Mouse (Mus musculus) heart, adult 2 months (tissue): ENCODE data around the gene Igfbp4. TPM values are rescaled to one million over a fixed set of nuclear protein-coding genes. Genes with fewer than 3 reads are reported as not detected.
A peak's percentile ranks its signal among the peaks of the same experiment; 100 is the strongest.

Source experiments
- DNase-seq, 2 experiments: peaks; one replicate each; pipeline ENCODE4 v3.0.0; 2021
- H3K27ac ChIP-seq: fragments of 200-600 bp; 2 replicates; pipeline ENCODE4 v1.8.1; 2022
- H3K27me3 ChIP-seq: fragments of 200-500 bp; 2 replicates; pipeline ENCODE4 v1.6.1; 2012; ENCODE audit warnings: mild to moderate bottlenecking, low read length, inconsistent platforms, mixed read lengths; ENCODE audit not compliant: control insufficient read depth, insufficient read depth
- H3K36me3 ChIP-seq: fragments of 200-500 bp; 2 replicates; pipeline ENCODE4 v1.6.1; 2012; ENCODE audit warnings: low read length, inconsistent platforms; ENCODE audit not compliant: control insufficient read depth, insufficient read depth
- H3K4me1 ChIP-seq: fragments of 200-500 bp; 2 replicates; pipeline ENCODE4 v1.6.1; 2011; ENCODE audit warnings: low read length; ENCODE audit not compliant: control insufficient read depth, insufficient read depth
- H3K4me3 ChIP-seq: fragments of 200-600 bp; 2 replicates; pipeline ENCODE4 v1.8.1; 2022
- H3K79me2 ChIP-seq: fragments of 200-500 bp; replicated peaks from 2 replicates; pipeline ENCODE4 v1.6.1; 2012; ENCODE audit warnings: mild to moderate bottlenecking, inconsistent platforms, low read length, moderate library complexity, mixed read lengths; ENCODE audit not compliant: control insufficient read depth, insufficient read depth
- H3K9ac ChIP-seq: fragments of 200-500 bp; 2 replicates; pipeline ENCODE4 v1.6.1; 2012; ENCODE audit warnings: low read depth, mild to moderate bottlenecking, control low read depth, inconsistent platforms, low read length, mixed read lengths
- CTCF ChIP-seq: fragments of 200-600 bp; IDR thresholded peaks from 2 replicates; pipeline ENCODE4 v1.8.1; 2022; ENCODE audit warnings: antibody characterized with exemption, mild to moderate bottlenecking, moderate library complexity
- EP300 ChIP-seq: fragments of 200-500 bp; IDR thresholded peaks from 2 replicates; pipeline ENCODE4 v1.6.1; 2011; ENCODE audit warnings: low read depth, low read length, control low read depth; ENCODE audit not compliant: insufficient read depth
- POLR2A ChIP-seq: fragments of 200-500 bp; IDR thresholded peaks from 2 replicates; pipeline ENCODE4 v1.6.1; 2011; ENCODE audit warnings: mild to moderate bottlenecking, low read depth, low read length, control low read depth; ENCODE audit not compliant: insufficient read depth
- WGBS: fragments of 180-500 bp; shearing (Covaris S2); methylation state at CpG from one replicate; pipeline ENCODE4 v1.1.7; 2018; 5-methylcytosine and 5-hydroxymethylcytosine counted together
- intact Hi-C: fragments of 180-260 bp; cut with DNase I; formaldehyde crosslinking; loops from one replicate; pipeline ENCODE4 v1.15.1; 2025
- polyA plus RNA-seq: library from polyadenylated mRNA; depleted of rRNA; stranded (reverse); fragments of >200 nt; gene quantifications from 2 replicates; pipeline ENCODE4 v1.2.3, GENCODE M21; 2012
- total RNA-seq, 2 experiments: library from RNA; stranded (reverse); gene quantifications; 2 replicates each; pipeline ENCODE4 v1.2.3; 2021

Gene Igfbp4
- total and polyA plus RNA-seq, 3 experiments, result 81.8 to 163 (median 84.2) TPM

- TF ChIP-seq EP300 (no peak), CTCF (no peak), POLR2A (no peak)
- Histone ChIP-seq H3K79me2 (no peaks in the 10 kb centered on the region), H3K36me3 (no peaks in the 10 kb centered on the region), H3K4me1 (no peaks in the 10 kb centered on the region; the same call in 1 of the 2 replicates), H3K9ac (no peak overlapping the region), H3K4me3 (no peak overlapping the region), H3K27me3 (no peaks in the 10 kb centered on the region), H3K27ac (no peak overlapping the region)
- WGBS, result 59% methylated on average over 9 of the region's 9 CpGs
- intact Hi-C loops, result no loop called here
- DNase-seq, result peak in 1 of 2 experiments; percentile 33
These were observed 40.0 kb downstream of the Igfbp4 start for GRCm38 (mm10) chr11:99080902-99081543.

GRCm38 (mm10) chr11:99081566-99081965 is 40.5 kb downstream of the Igfbp4 start:
- Histone ChIP-seq H3K79me2 (no peaks in the 10 kb centered on the region), H3K27me3 (no peaks in the 10 kb centered on the region), H3K27ac (no peak overlapping the region), H3K9ac (no peak overlapping the region), H3K36me3 (no peaks in the 10 kb centered on the region), H3K4me3 (no peak overlapping the region), H3K4me1 (no peaks in the 10 kb centered on the region; the same call in 1 of the 2 replicates)
- DNase-seq, result no peak
- intact Hi-C loops, result no loop called here
- WGBS, result 58% methylated on average over 3 of the region's 3 CpGs
- no peak for TF ChIP-seq CTCF
- TF ChIP-seq POLR2A, result no peak
- TF ChIP-seq EP300, result no peak

DNA sequence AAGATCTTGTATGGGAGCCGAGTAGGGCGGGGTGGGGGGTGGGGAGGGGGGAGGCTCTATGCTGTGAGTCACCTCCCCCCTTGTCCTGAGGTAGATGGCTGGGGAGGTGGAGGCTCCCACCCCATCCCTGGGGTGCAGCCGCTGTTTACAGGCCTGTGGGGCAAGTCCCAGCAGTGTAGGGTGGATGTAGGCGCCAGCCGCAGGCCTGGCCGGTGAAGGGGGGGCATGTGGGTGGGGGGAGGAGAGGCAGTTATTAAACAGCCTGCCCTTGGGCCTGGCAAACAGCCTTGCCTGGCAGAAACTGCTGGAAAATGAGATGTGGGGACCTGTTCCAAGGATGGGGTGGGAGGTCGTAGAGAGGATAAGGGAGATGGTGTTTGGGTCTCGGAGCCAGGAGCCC is 41.1 kb downstream of the Igfbp4 start:
- DNase-seq, result no peak
- Histone ChIP-seq H3K27ac (no peak overlapping the region), H3K36me3 (no peaks in the 10 kb centered on the region), H3K27me3 (no peaks in the 10 kb centered on the region), H3K4me1 (no peaks in the 10 kb centered on the region; the same call in 1 of the 2 replicates), H3K79me2 (no peaks in the 10 kb centered on the region), H3K4me3 (no peak overlapping the region), H3K9ac (no peak overlapping the region)
- WGBS, result 49% methylated on average over 8 of the region's 8 CpGs
- intact Hi-C loops, result no loop called here
- TF ChIP-seq CTCF, result no peak

DNA sequence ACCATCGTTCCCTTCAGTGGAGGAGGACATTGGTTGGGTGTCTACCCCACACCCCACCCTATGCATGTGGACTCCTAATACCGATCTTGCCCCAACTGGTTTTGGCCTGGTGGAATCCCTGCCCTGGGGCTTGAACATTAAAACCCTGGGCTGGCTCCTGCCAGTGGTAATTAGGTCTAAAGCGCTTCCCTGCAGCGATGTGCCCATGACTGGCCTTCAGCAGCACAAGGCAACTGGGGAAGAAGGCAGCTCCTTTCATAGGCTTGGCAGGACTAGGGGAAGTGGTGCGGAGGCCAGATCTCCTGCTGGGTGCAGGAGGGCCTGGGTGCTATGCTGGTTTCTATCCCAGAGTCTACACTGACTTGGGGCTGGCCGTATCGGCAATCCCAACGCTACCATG is 42.5 kb downstream of the Igfbp4 start:
- no peak overlapping the region for H3K9ac ChIP-seq
- no peaks in the 10 kb centered on the region for H3K36me3 ChIP-seq
- no peak overlapping the region for H3K27ac ChIP-seq
- no peaks in the 10 kb centered on the region; the same call in 1 of the 2 replicates for H3K4me1 ChIP-seq
- H3K79me2 ChIP-seq, result no peaks in the 10 kb centered on the region
- H3K27me3 ChIP-seq, result no peaks in the 10 kb centered on the region
- H3K4me3 ChIP-seq, result no peak overlapping the region
- no peak for DNase-seq
- intact Hi-C loops, result no loop called here
- 90% methylated on average over 8 of the region's 8 CpGs for WGBS
- TF ChIP-seq EP300 (no peak), CTCF (no peak), POLR2A (no peak)

DNA sequence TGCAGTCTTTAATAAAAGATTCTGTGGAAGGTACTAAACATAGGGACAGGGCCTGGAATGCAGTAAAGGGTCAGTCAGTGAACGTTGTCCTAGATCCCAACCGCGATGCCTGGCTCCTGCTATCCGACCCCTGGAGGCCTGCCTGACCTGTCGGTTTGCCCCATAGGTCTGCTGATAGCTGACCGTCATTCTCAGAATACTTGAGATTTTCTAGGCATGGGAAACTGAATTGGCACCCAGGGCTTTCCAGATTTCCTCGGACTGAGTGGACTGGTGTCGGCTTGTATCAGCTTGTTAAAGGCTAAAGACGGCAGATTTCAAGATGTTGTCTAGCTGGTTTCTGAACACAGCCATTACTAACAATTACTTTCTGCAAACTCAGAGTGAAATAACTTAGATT is 43.3 kb downstream of the Igfbp4 start:
- H3K4me1 ChIP-seq, result no peaks in the 10 kb centered on the region; the same call in 1 of the 2 replicates
- H3K27ac ChIP-seq, result no peak overlapping the region
- H3K36me3 ChIP-seq, result no peaks in the 10 kb centered on the region
- H3K79me2 ChIP-seq, result no peaks in the 10 kb centered on the region
- H3K27me3 ChIP-seq, result no peaks in the 10 kb centered on the region
- WGBS, result 54% methylated on average over 9 of the region's 9 CpGs
- intact Hi-C loops, result no loop called here
- no peak for TF ChIP-seq POLR2A
- TF ChIP-seq EP300, result no peak
- no peak for TF ChIP-seq CTCF
- no peak overlapping the region for H3K4me3 ChIP-seq
- no peak overlapping the region for H3K9ac ChIP-seq
- no peak for DNase-seq

DNA sequence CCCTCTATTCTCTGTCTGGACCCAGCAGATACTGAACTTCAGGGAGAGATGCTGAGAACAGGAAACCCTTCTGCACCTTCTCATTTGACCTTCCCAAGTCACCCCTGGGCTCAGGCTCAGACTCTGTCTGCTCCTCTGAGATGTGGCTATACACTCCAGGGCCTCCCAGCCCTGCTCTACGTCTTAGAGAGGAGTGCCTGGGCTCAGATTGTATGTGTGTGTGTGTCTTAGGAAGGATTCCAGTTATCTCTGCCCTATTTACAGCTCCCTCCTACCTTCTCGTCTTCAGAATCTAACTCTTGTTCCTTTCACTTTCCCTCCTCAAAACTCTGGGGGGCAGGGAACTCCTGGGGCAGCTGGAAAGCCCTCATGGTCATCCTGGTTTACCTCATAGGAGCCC is 47.4 kb downstream of the Igfbp4 start:
- no peak overlapping the region for H3K9ac ChIP-seq
- intact Hi-C loops, result no loop called here
- TF ChIP-seq POLR2A, result no peak
- TF ChIP-seq EP300, result no peak

More for the DNA sequence above, 47.4 kb downstream of the Igfbp4 start:
- no peaks in the 10 kb centered on the region for H3K79me2 ChIP-seq
- 50% methylated on average over 2 of the region's 2 CpGs for WGBS
- no peak overlapping the region for H3K4me3 ChIP-seq
- no peak for DNase-seq
- H3K4me1 ChIP-seq, result no peaks in the 10 kb centered on the region
- no peak overlapping the region for H3K27ac ChIP-seq
- no peaks in the 10 kb centered on the region for H3K27me3 ChIP-seq
- no peaks in the 10 kb centered on the region for H3K36me3 ChIP-seq
